Mouse (Mus musculus) forebrain, embryonic 13.5 days (tissue): ENCODE data around the gene Foxj1. TPM values are rescaled to one million over a fixed set of nuclear protein-coding genes. Genes with fewer than 3 reads are reported as not detected.

Experiments
- ATAC-seq: fragments of 200-750 bp; cut with Nextera tagmentation; 2 replicates; pipeline ENCODE4 v1.8.0; 2017
- H3K27ac ChIP-seq: fragments of 300-500 bp; sonication (generic); 2 replicates; pipeline ENCODE4 v1.5.1; 2015; ENCODE audit warnings: inconsistent platforms, mild to moderate bottlenecking, moderate library complexity
- H3K27me3 ChIP-seq: fragments of 300-500 bp; sonication (generic); 2 replicates; pipeline ENCODE4 v1.6.1; 2015; ENCODE audit warnings: mild to moderate bottlenecking, inconsistent platforms
- H3K36me3 ChIP-seq: fragments of 300-500 bp; sonication (generic); 2 replicates; pipeline ENCODE4 v1.6.1; 2015; ENCODE audit warnings: mild to moderate bottlenecking, inconsistent platforms; ENCODE audit not compliant: poor library complexity, severe bottlenecking
- H3K4me1 ChIP-seq: fragments of 300-500 bp; sonication (generic); 2 replicates; pipeline ENCODE4 v1.6.1; 2015; ENCODE audit warnings: inconsistent platforms
- H3K4me2 ChIP-seq: fragments of 300-500 bp; sonication (generic); 2 replicates; pipeline ENCODE4 v1.6.1; 2015; ENCODE audit warnings: inconsistent platforms, mild to moderate bottlenecking, moderate library complexity
- H3K4me3 ChIP-seq: fragments of 300-500 bp; sonication (generic); 2 replicates; pipeline ENCODE4 v1.5.1; 2015; ENCODE audit warnings: mild to moderate bottlenecking, inconsistent platforms
- H3K9ac ChIP-seq: fragments of 300-500 bp; sonication (generic); 2 replicates; pipeline ENCODE4 v1.6.1; 2015; ENCODE audit warnings: mild to moderate bottlenecking, inconsistent platforms
- H3K9me3 ChIP-seq: fragments of 300-500 bp; sonication (generic); replicated peaks from 2 replicates; pipeline ENCODE4 v1.6.1; 2016; ENCODE audit warnings: inconsistent platforms
- WGBS: fragments of 180-500 bp; shearing (Covaris S2); methylation state at CpG from one replicate; pipeline ENCODE4 v1.1.7; 2015; 5-methylcytosine and 5-hydroxymethylcytosine counted together
- polyA plus RNA-seq: library from polyadenylated mRNA; unstranded; fragments of >200 nt; fragmentation: Nextera tagmentation; extraction: Ambion mirVana; gene quantifications from 2 replicates; pipeline ENCODE4 v1.2.1, GENCODE M21; 2015

The Foxj1 gene
- polyA plus RNA-seq, 1 experiment from 2014 or later: 8.1 TPM

GRCm38 (mm10) chr11:116294319-116294718 is 40.9 kb downstream of the Foxj1 start:
- no peak overlapping the region for H3K4me3 ChIP-seq
- H3K4me1 ChIP-seq: no peaks in the 10 kb centered on the region
- H3K9ac ChIP-seq: no peak overlapping the region; the same call in 1 of the 2 replicates
- ATAC-seq: peak; percentile 27; the same call in 1 of the 2 replicates
- H3K27me3 ChIP-seq: no peaks in the 10 kb centered on the region
- no peaks in the 10 kb centered on the region for H3K9me3 ChIP-seq
- 35% methylated on average over 5 of the region's 5 CpGs for WGBS
- no peak overlapping the region for H3K27ac ChIP-seq
- no peak overlapping the region for H3K4me2 ChIP-seq
- peaks cover 99% of the 10 kb centered on the region for H3K36me3 ChIP-seq

GRCm38 (mm10) chr11:116293538-116294137 is 41.6 kb downstream of the Foxj1 start:
- peaks cover 99% of the 10 kb centered on the region for H3K36me3 ChIP-seq
- no peak overlapping the region for H3K4me2 ChIP-seq
- 85% methylated on average over 12 of the region's 12 CpGs for whole genome bisulfite sequencing
- no peaks in the 10 kb centered on the region for H3K9me3 ChIP-seq
- no peak overlapping the region for H3K9ac ChIP-seq
- no peaks in the 10 kb centered on the region for H3K27me3 ChIP-seq
- no peaks in the 10 kb centered on the region for H3K4me1 ChIP-seq
- ATAC-seq: no peak
- no peak overlapping the region for H3K4me3 ChIP-seq
- no peak overlapping the region for H3K27ac ChIP-seq

- H3K36me3 ChIP-seq: peaks cover 99% of the 10 kb centered on the region
- 88% methylated on average over 13 of the region's 13 CpGs for WGBS
- no peak overlapping the region for H3K4me2 ChIP-seq
- H3K4me1 ChIP-seq: no peaks in the 10 kb centered on the region
- no peaks in the 10 kb centered on the region for H3K9me3 ChIP-seq
- no peak overlapping the region for H3K9ac ChIP-seq
- no peak for ATAC-seq
- no peak overlapping the region for H3K27ac ChIP-seq
- no peak overlapping the region for H3K4me3 ChIP-seq
- H3K27me3 ChIP-seq: no peaks in the 10 kb centered on the region
Measured at GRCm38 (mm10) chr11:116292401-116292800, 42.8 kb downstream of the Foxj1 start.

- Histone ChIP-seq H3K36me3 (peaks cover 85% of the 10 kb centered on the region), H3K4me3 (no peak overlapping the region), H3K9me3 (no peaks in the 10 kb centered on the region), H3K4me2 (no peak overlapping the region), H3K27ac (no peak overlapping the region), H3K4me1 (0 out of 2 replicates have a peak, but pooled peaks cover 5% of the 10 kb centered on the region), H3K27me3 (peaks cover 4% of the 10 kb centered on the region; the same call in 1 of the 2 replicates), H3K9ac (no peak overlapping the region)
- ATAC-seq: no peak
- 82% methylated on average over 8 of the region's 8 CpGs for WGBS
Measured at GRCm38 (mm10) chr11:116290556-116290955, 44.6 kb downstream of the Foxj1 start.

GRCm38 (mm10) chr11:116287351-116287750 is 47.8 kb downstream of the Foxj1 start:
- H3K27me3 ChIP-seq: peaks cover 36% of the 10 kb centered on the region
- H3K9ac ChIP-seq: 0 out of 2 replicates have a peak overlapping the region, but pooled peaks have one; percentile 16
- WGBS: 74% methylated on average over 5 of the region's 5 CpGs
- H3K36me3 ChIP-seq: peaks cover 53% of the 10 kb centered on the region
- no peak overlapping the region for H3K4me2 ChIP-seq
- no peak overlapping the region for H3K4me3 ChIP-seq
- ATAC-seq: no peak
- 0 out of 2 replicates have a peak, but pooled peaks cover 10% of the 10 kb centered on the region for H3K4me1 ChIP-seq
- H3K9me3 ChIP-seq: no peaks in the 10 kb centered on the region
- H3K27ac ChIP-seq: no peak overlapping the region; the same call in 1 of the 2 replicates

GRCm38 (mm10) chr11:116285770-116286191 is 49.4 kb downstream of the Foxj1 start:
- no peak for ATAC-seq
- no peak overlapping the region for H3K27ac ChIP-seq

GRCm38 (mm10) chr11:116283982-116284381 is 51.2 kb downstream of the Foxj1 start:
- H3K4me1 ChIP-seq: peaks cover 18% of the 10 kb centered on the region
- 69% methylated on average over 6 of the region's 6 CpGs for WGBS
- H3K36me3 ChIP-seq: peaks cover 20% of the 10 kb centered on the region
- H3K27me3 ChIP-seq: peaks cover 64% of the 10 kb centered on the region
- H3K4me3 ChIP-seq: no peak overlapping the region
- ATAC-seq: no peak
- no peak overlapping the region for H3K9ac ChIP-seq
- no peaks in the 10 kb centered on the region for H3K9me3 ChIP-seq
- H3K4me2 ChIP-seq: no peak overlapping the region
- no peak overlapping the region for H3K27ac ChIP-seq

More at GRCm38 (mm10) chr11:116285770-116286191, 49.4 kb downstream of the Foxj1 start:
- H3K9ac ChIP-seq: no peak overlapping the region
- H3K36me3 ChIP-seq: peaks cover 38% of the 10 kb centered on the region
- no peak overlapping the region for H3K4me2 ChIP-seq
- no peak overlapping the region for H3K4me3 ChIP-seq
- no peaks in the 10 kb centered on the region for H3K9me3 ChIP-seq
- peaks cover 18% of the 10 kb centered on the region for H3K4me1 ChIP-seq
- 75% methylated on average over 7 of the region's 7 CpGs for WGBS
- H3K27me3 ChIP-seq: peaks cover 51% of the 10 kb centered on the region

- Histone ChIP-seq H3K36me3 (peaks cover 10% of the 10 kb centered on the region), H3K9me3 (no peaks in the 10 kb centered on the region), H3K4me3 (peak overlapping the region; percentile 2; the same call in 1 of the 2 replicates), H3K4me2 (no peak overlapping the region), H3K27me3 (peaks cover 64% of the 10 kb centered on the region), H3K27ac (no peak overlapping the region), H3K9ac (no peak overlapping the region), H3K4me1 (peaks cover 18% of the 10 kb centered on the region)
- no peak; the same call in 1 of the 2 replicates for ATAC-seq
- 9% methylated on average over 48 of the region's 48 CpGs for WGBS
Measured at GRCm38 (mm10) chr11:116282912-116283521, 52.2 kb downstream of the Foxj1 start.

- Histone ChIP-seq H3K4me1 (peaks cover 18% of the 10 kb centered on the region), H3K9me3 (no peaks in the 10 kb centered on the region), H3K9ac (no peak overlapping the region), H3K4me2 (no peak overlapping the region), H3K27ac (no peak overlapping the region), H3K4me3 (0 out of 2 replicates have a peak overlapping the region, but pooled peaks have one; percentile 26), H3K36me3 (0 out of 2 replicates have a peak, but pooled peaks cover under 1% of the 10 kb centered on the region), H3K27me3 (peaks cover 67% of the 10 kb centered on the region)
- no peak for ATAC-seq
- WGBS: 1% methylated on average over 11 of the region's 11 CpGs
Measured at GRCm38 (mm10) chr11:116282089-116282488, 53.1 kb downstream of the Foxj1 start.

GRCm38 (mm10) chr11:116281671-116282070 is 53.5 kb downstream of the Foxj1 start:
- WGBS: 3% methylated on average over 18 of the region's 18 CpGs
- peaks cover 18% of the 10 kb centered on the region for H3K4me1 ChIP-seq
- ATAC-seq: no peak
- no peaks in the 10 kb centered on the region for H3K9me3 ChIP-seq
- H3K4me3 ChIP-seq: peak overlapping the region; percentile 26
- peaks cover 67% of the 10 kb centered on the region for H3K27me3 ChIP-seq
- no peak overlapping the region for H3K27ac ChIP-seq
- H3K4me2 ChIP-seq: peak overlapping the region; percentile 51
- peak overlapping the region; percentile 45 for H3K9ac ChIP-seq
- H3K36me3 ChIP-seq: no peaks in the 10 kb centered on the region

- ATAC-seq: no peak
- no peaks in the 10 kb centered on the region for H3K36me3 ChIP-seq
- H3K27me3 ChIP-seq: peaks cover 67% of the 10 kb centered on the region
- H3K9ac ChIP-seq: peak within 1 kb of the TSS; percentile 45
- no peak within 1 kb of the TSS for H3K27ac ChIP-seq
- 5% methylated on average over 47 of the region's 48 CpGs for WGBS
- no peaks in the 10 kb centered on the region for H3K9me3 ChIP-seq
- H3K4me3 ChIP-seq: peak within 1 kb of the TSS; percentile 26
- peaks cover 17% of the 10 kb centered on the region for H3K4me1 ChIP-seq
- peak within 1 kb of the TSS; percentile 51 for H3K4me2 ChIP-seq
Measured at GRCm38 (mm10) chr11:116280751-116281663, 54.2 kb downstream of the Foxj1 start, which contains the start of gene Galr2. Gene Galr2, plus strand, starts transcription at chr11:116280939.
